ENCODE assay signal across 8 mouse cellular contexts in the genomic region with DNA sequence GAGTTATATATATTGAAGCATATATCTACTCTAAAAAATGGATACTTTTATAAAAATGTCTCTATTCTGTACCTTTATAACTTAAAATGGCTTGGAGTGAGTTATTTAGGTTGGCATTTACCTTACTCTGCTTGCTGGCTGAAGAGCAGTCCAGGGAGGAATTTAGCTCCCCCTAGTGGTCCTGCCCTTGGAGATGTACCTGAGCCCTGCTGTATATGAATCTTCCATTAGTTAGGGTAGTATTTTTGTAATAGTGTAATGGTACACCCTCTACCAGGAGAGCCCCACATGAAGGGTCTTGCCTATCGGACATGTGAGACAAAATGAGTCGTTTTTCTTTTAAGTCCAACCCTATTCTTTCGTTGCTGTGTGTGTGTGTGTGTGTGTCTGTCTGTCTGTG. TPM values are rescaled to one million over a fixed set of nuclear protein-coding genes. Genes with fewer than 3 reads are reported as not detected.
DNase-seq lines count a peak whose midpoint lies in the region; ATAC-seq lines count a peak whose summit lies in the region.

No protein-coding gene starts in this region.

- no peak overlapping the region for H3K4me3 ChIP-seq in forebrain, embryonic 15.5 days

- 91% methylated on average over 3 of the region's 3 CpGs for WGBS in forebrain, embryonic 15.5 days

- no peak for ATAC-seq in forebrain, embryonic 15.5 days (replicated peaks)

- DNase-seq in heart, postnatal 4 days = peak; percentile 56
- no peak for DNase-seq in heart, adult 9 months (ENCODE audit: low spot score in 2 of 2)
- DNase-seq in CD8-positive naive resting alpha-beta T cell, adult 2 months (ENCODE audit: low read depth in 2 of 2, low spot score in 2 of 2) = peak; percentile 38 to 57
- peak; percentile 43 for DNase-seq in adipocyte (ENCODE audit: low spot score)
- DNase-seq in induced T-regulatory cell, adult 2 months (ENCODE audit: low read depth) = peak; percentile 77
- peak; percentile 44 for DNase-seq in lung, postnatal 10 days
- DNase-seq in yolk sac, embryonic 10.5 days (ENCODE audit: low spot score) = no peak

- H3K4me1 ChIP-seq in forebrain, embryonic 15.5 days = peaks cover 4% of the 10 kb centered on the region

- H3K9ac ChIP-seq in forebrain, embryonic 15.5 days (replicated peaks) = no peak overlapping the region

- H3K27me3 ChIP-seq in forebrain, embryonic 15.5 days = no peaks in the 10 kb centered on the region

- no peak overlapping the region for H3K4me2 ChIP-seq in forebrain, embryonic 15.5 days (replicated peaks)

- peaks cover 17% of the 10 kb centered on the region for H3K36me3 ChIP-seq in forebrain, embryonic 15.5 days

- H3K9me3 ChIP-seq in forebrain, embryonic 15.5 days = no peaks in the 10 kb centered on the region

- no peak overlapping the region for H3K27ac ChIP-seq in forebrain, embryonic 15.5 days (replicated peaks)

RNA-seq across cellular contexts. Expression of a gene that starts 11.5 kb away (rescaled TPM):
- total RNA-seq in heart, postnatal 4 days (2021) = 1 to 10 TPM; 1.1 to 1.4 TPM
- polyA plus RNA-seq in forebrain, embryonic 15.5 days (2015; fragmentation: Nextera tagmentation; extraction: Ambion mirVana) = 0.92 and 1.2 TPM in 2 replicates

RNA-seq across cellular contexts. Expression of a gene that starts 50.2 kb away (rescaled TPM):
- total RNA-seq in heart, postnatal 4 days (2021) = 10 to 100 TPM; 30.0 to 33.6 TPM
- polyA plus RNA-seq in forebrain, embryonic 15.5 days (2015; fragmentation: Nextera tagmentation; extraction: Ambion mirVana) = 14.0 and 15.6 TPM in 2 replicates

RNA-seq across cellular contexts. Expression of a gene that starts 57.4 kb away (rescaled TPM):
- total RNA-seq in heart, postnatal 4 days (2021) = not detected
- 0.27 and 0.34 TPM in 2 replicates for polyA plus RNA-seq in forebrain, embryonic 15.5 days (2015; fragmentation: Nextera tagmentation; extraction: Ambion mirVana)

Comparison
In these comparisons a context has a peak if more than half of its experiments do, and no peak if none do; other contexts are left out.
1. DNase-seq: peak in heart, postnatal 4 days (single experiment), CD8-positive naive resting alpha-beta T cell, adult 2 months (2 of 2), adipocyte (single experiment), induced T-regulatory cell, adult 2 months (single experiment) and lung, postnatal 10 days (single experiment); none in heart, adult 9 months (0 of 2) and yolk sac, embryonic 10.5 days (single experiment).